7 mouse cellular contexts compared by ENCODE assay signal in genomic region chr4:141899936-141900335, GRCm38 (mm10). TPM values are rescaled to one million over a fixed set of nuclear protein-coding genes. Genes with fewer than 3 reads are reported as not detected.
DNase-seq lines count a peak whose midpoint lies in the region; ATAC-seq and TF ChIP-seq lines count a peak whose summit lies in the region.

No protein-coding gene starts in this region.

- TF ChIP-seq POLR2A in heart, adult 2 months (IDR thresholded peaks at IDR 0.05; ENCODE audit: insufficient read depth, low read depth, low read length), result no peak

- intact Hi-C loops in heart, adult 2 months (cut with DNase I), result no loop called here

- H3K27me3 ChIP-seq in heart, adult 2 months (ENCODE audit: control insufficient read depth, insufficient read depth, low read length), result no peaks in the 10 kb centered on the region
- no peaks in the 10 kb centered on the region for H3K27me3 ChIP-seq in lung, embryonic 15.5 days

- no peaks in the 10 kb centered on the region for H3K79me2 ChIP-seq in heart, adult 2 months (replicated peaks; ENCODE audit: control insufficient read depth, insufficient read depth, low read length)

- H3K27ac ChIP-seq in heart, adult 2 months, result peak overlapping the region; percentile 4; the same call in 1 of the 2 replicates
- peak overlapping the region; percentile 79 for H3K27ac ChIP-seq in lung, embryonic 15.5 days

- ATAC-seq in lung, embryonic 15.5 days (ENCODE audit: borderline replicate concordance, extremely low read depth, low FRiP score, low TSS enrichment), result peak; percentile 77
- ATAC-seq in frontal cortex, adult (ENCODE audit: low TSS enrichment), result no peak

- no peak overlapping the region for H3K4me3 ChIP-seq in heart, adult 2 months
- H3K4me3 ChIP-seq in lung, embryonic 15.5 days, result no peak overlapping the region

- H3K9ac ChIP-seq in heart, adult 2 months (ENCODE audit: low read depth, low read length), result no peak overlapping the region
- no peak overlapping the region for H3K9ac ChIP-seq in lung, embryonic 15.5 days

- no peaks in the 10 kb centered on the region for H3K9me3 ChIP-seq in lung, embryonic 15.5 days

- no peak for TF ChIP-seq CTCF in heart, adult 2 months (IDR thresholded peaks at IDR 0.05)

- H3K4me1 ChIP-seq in heart, adult 2 months (ENCODE audit: control insufficient read depth, insufficient read depth, low read length), result peaks cover 2% of the 10 kb centered on the region; the same call in 1 of the 2 replicates
- peaks cover 38% of the 10 kb centered on the region for H3K4me1 ChIP-seq in lung, embryonic 15.5 days

- no peak for TF ChIP-seq EP300 in heart, adult 2 months (IDR thresholded peaks at IDR 0.05; ENCODE audit: insufficient read depth, low read depth, low read length)

- no peaks in the 10 kb centered on the region for H3K36me3 ChIP-seq in heart, adult 2 months (ENCODE audit: control insufficient read depth, insufficient read depth, low read length)
- no peaks in the 10 kb centered on the region for H3K36me3 ChIP-seq in lung, embryonic 15.5 days

- peak; percentile 68 to 74 for DNase-seq in right cerebral cortex, postnatal 10 days (ENCODE audit: low spot score in 2 of 2)
- no peak for DNase-seq in right cerebral cortex, postnatal 25 days
- DNase-seq in heart, adult 2 months, result peak; percentile 40 to 47
- peak; percentile 49 for DNase-seq in retina, postnatal 1 day
- no peak for DNase-seq in urinary bladder, postnatal 36 days (ENCODE audit: low spot score in 2 of 2)

- 9% methylated on average over 8 of the region's 8 CpGs for WGBS in heart, adult 2 months
- 10% methylated on average over 8 of the region's 8 CpGs for WGBS in lung, embryonic 15.5 days

- peak overlapping the region; percentile 11; the same call in 1 of the 2 replicates for H3K4me2 ChIP-seq in lung, embryonic 15.5 days

RNA-seq across cellular contexts. Expression of gene Efhd2, which starts 25.2 kb away (rescaled TPM):
- 10 to 100 TPM; 19.4 to 21.2 TPM for total RNA-seq in heart, adult 2 months (2021)
- 28.4 and 33.0 TPM in 2 replicates for polyA plus RNA-seq in heart, adult 2 months (2012; rRNA removed)
- polyA plus RNA-seq in lung, embryonic 15.5 days (2015; fragmentation: Nextera tagmentation; extraction: Ambion mirVana), result 102 TPM in 2 replicates

RNA-seq across cellular contexts. Expression of gene Ctrc, which starts 53.8 kb away (rescaled TPM):
- not detected for total RNA-seq in heart, adult 2 months (2021)
- polyA plus RNA-seq in heart, adult 2 months (2012; rRNA removed), result not detected in 2 replicates
- polyA plus RNA-seq in lung, embryonic 15.5 days (2015; fragmentation: Nextera tagmentation; extraction: Ambion mirVana), result not detected in 2 replicates

Comparison
In these comparisons a context has a peak if more than half of its experiments do, and no peak if none do; other contexts are left out.
1. DNase-seq: peak in right cerebral cortex, postnatal 10 days (2 of 2), heart, adult 2 months (2 of 2) and retina, postnatal 1 day (single experiment); none in right cerebral cortex, postnatal 25 days (single experiment) and urinary bladder, postnatal 36 days (0 of 2).